Mouse (Mus musculus) bone marrow, adult 2 months (tissue): ENCODE data around the gene Slc25a12.

Experiments
- CTCF ChIP-seq: fragments of 200-500 bp; IDR thresholded peaks from 2 replicates; pipeline ENCODE4 v1.5.1; 2011; ENCODE audit warnings: low read length, control low read depth; ENCODE audit not compliant: control insufficient read depth, insufficient read depth
- POLR2A ChIP-seq: fragments of 200-500 bp; IDR thresholded peaks from 2 replicates; pipeline ENCODE4 v1.6.1; 2011; ENCODE audit warnings: low read depth, mild to moderate bottlenecking, control low read depth, low read length, borderline replicate concordance; ENCODE audit not compliant: control insufficient read depth

DNA sequence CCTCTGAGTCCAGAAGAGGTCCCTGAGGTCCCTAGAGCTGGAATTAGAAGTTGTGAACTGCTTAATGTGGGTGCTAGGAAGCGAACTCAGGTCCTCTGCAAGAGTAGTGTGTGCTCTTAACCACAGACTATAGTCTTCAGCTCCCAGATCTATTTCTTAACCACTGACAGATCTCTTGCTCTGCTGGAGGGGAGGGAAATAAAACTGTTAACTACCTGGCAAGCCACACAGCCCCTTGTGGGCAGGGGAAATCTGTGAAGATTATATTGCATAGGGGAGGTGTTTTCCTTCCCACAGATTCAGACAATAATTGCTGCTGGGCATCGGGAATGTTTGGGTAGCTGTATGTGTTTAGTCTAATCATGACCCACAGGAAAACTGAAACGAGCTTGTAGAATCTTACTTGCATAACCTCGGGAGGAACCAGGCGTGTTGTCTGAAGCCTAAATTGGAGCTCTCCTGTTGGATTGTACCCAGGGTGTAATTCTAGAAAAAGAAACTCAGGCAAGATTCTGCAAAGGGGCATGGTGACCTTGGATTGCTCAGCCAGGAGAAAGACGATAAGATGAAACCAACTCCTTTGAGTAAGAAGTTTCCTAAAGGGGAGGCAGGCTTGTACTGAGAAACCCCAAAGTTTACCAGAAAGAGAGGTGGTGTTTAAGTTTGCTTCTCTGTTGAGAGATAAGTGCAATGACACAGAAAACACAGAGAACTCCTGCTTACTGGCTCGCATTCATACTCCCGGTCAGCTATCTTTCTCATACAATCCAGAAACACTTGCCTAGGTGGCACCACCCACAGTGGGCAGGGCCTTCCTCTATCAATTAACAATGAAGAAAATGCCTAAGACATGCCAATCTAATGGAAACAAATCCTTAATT lies 7.0 kb upstream of the Slc25a12 start:
- TF ChIP-seq CTCF: no peak
- no peak for TF ChIP-seq POLR2A
